Mouse (Mus musculus) liver, embryonic 14.5 days (tissue): ENCODE results near the gene Chst5.

ENCODE experiments used
- CTCF ChIP-seq: IDR thresholded peaks from 2 replicates; pipeline ENCODE4 v1.5.1; 2016; ENCODE audit warnings: antibody characterized with exemption, low read depth, control low read depth
- EP300 ChIP-seq: IDR thresholded peaks from 2 replicates; pipeline ENCODE4 v1.6.1; 2016; ENCODE audit warnings: antibody characterized with exemption, low read depth

GRCm38 (mm10) chr8:111877711-111878110 is 32.5 kb downstream of the Chst5 start:
- peak; percentile 27; the same call in 1 of the 2 replicates for TF ChIP-seq CTCF
- no peak for TF ChIP-seq EP300
